ENCODE assay signal across 10 mouse cellular contexts in genomic region chr7:99559091-99559490, GRCm38 (mm10). TPM values are rescaled to one million over a fixed set of nuclear protein-coding genes. Genes with fewer than 3 reads are reported as not detected.
DNase-seq lines count a peak whose midpoint lies in the region; ATAC-seq lines count a peak whose summit lies in the region.
"Had no signal": no experiment of that assay in that cellular context is flagged by ENCODE, and none has a peak within 500 bp of the region (broad histone marks: within the 10 kb centered on the region; RNA-seq: fewer than 3 reads in every experiment).

No protein-coding gene starts in this region.

- H3K9me3 ChIP-seq in heart, embryonic 12.5 days (replicated peaks), result no peaks in the 10 kb centered on the region
- H3K9me3 ChIP-seq in forebrain, embryonic 16.5 days (ENCODE audit: control insufficient read depth, low read length), result no peaks in the 10 kb centered on the region
- H3K9me3 ChIP-seq in midbrain, embryonic 14.5 days (ENCODE audit: control insufficient read depth, low read length), result no peaks in the 10 kb centered on the region
- H3K9me3 ChIP-seq in kidney, embryonic 14.5 days (ENCODE audit: control insufficient read depth, low read length), result no peaks in the 10 kb centered on the region
- H3K9me3 ChIP-seq: embryonic facial prominence, embryonic 15.5 days had no signal

- no peaks in the 10 kb centered on the region for H3K27me3 ChIP-seq in heart, embryonic 12.5 days (replicated peaks)
- no peaks in the 10 kb centered on the region for H3K27me3 ChIP-seq in forebrain, embryonic 16.5 days (replicated peaks; ENCODE audit: control insufficient read depth, insufficient read depth, low read length)
- no peaks in the 10 kb centered on the region for H3K27me3 ChIP-seq in midbrain, embryonic 14.5 days (ENCODE audit: control insufficient read depth, insufficient read depth, low read length)
- no peaks in the 10 kb centered on the region for H3K27me3 ChIP-seq in kidney, embryonic 14.5 days (ENCODE audit: control insufficient read depth, insufficient read depth, low read length)
- H3K27me3 ChIP-seq: embryonic facial prominence, embryonic 15.5 days had no signal

- DNase-seq in heart, adult 18-20 months, result no peak
- DNase-seq in Muller cell, postnatal 12 days (ENCODE audit: inconsistent ontology term), result peak; percentile 62
- peak; percentile 74 for DNase-seq in midbrain, embryonic 14.5 days
- no peak for DNase-seq in left cerebral cortex, adult 8-10 months (ENCODE audit: low spot score in 2 of 2)
- no peak for DNase-seq in thymus, postnatal 14 days
- DNase-seq: thymus, adult 2 months had no signal

- no peak overlapping the region for H3K27ac ChIP-seq in heart, embryonic 12.5 days (ENCODE audit: poor library complexity, severe bottlenecking)
- peak overlapping the region; percentile 50 for H3K27ac ChIP-seq in forebrain, embryonic 16.5 days (ENCODE audit: low read length)
- H3K27ac ChIP-seq in midbrain, embryonic 14.5 days (replicated peaks; ENCODE audit: low read depth, low read length), result peak overlapping the region; percentile 60
- H3K27ac ChIP-seq in kidney, embryonic 14.5 days (ENCODE audit: low read depth, low read length), result no peak overlapping the region
- H3K27ac ChIP-seq: embryonic facial prominence, embryonic 15.5 days had no signal

- no peak for ATAC-seq in heart, embryonic 12.5 days (ENCODE audit: insufficient number of reproducible peaks, low FRiP score)
- ATAC-seq in forebrain, embryonic 16.5 days, result peak; percentile 54; the same call in 1 of the 2 replicates
- no peak for ATAC-seq in midbrain, embryonic 14.5 days (ENCODE audit: low FRiP score, low TSS enrichment)
- ATAC-seq in kidney, embryonic 14.5 days (ENCODE audit: low FRiP score, low TSS enrichment), result no peak

- 29% methylated on average over 11 of the region's 11 CpGs for WGBS in heart, embryonic 12.5 days
- 17% methylated on average over 11 of the region's 11 CpGs for WGBS in forebrain, embryonic 16.5 days
- WGBS in midbrain, embryonic 14.5 days, result 5% methylated on average over 11 of the region's 11 CpGs
- 23% methylated on average over 11 of the region's 11 CpGs for WGBS in kidney, embryonic 14.5 days

- no peak overlapping the region for H3K4me3 ChIP-seq in heart, embryonic 12.5 days
- no peak overlapping the region for H3K4me3 ChIP-seq in forebrain, embryonic 16.5 days (replicated peaks; ENCODE audit: low read length)
- H3K4me3 ChIP-seq in midbrain, embryonic 14.5 days (replicated peaks; ENCODE audit: low read depth, low read length), result no peak overlapping the region
- H3K4me3 ChIP-seq in kidney, embryonic 14.5 days (ENCODE audit: low read length), result no peak overlapping the region
- H3K4me3 ChIP-seq: embryonic facial prominence, embryonic 15.5 days had no signal

- 0 out of 2 replicates have a peak overlapping the region, but pooled peaks have one; percentile 28 for H3K9ac ChIP-seq in heart, embryonic 12.5 days
- H3K9ac ChIP-seq in forebrain, embryonic 16.5 days (replicated peaks; ENCODE audit: low read depth, low read length), result peak overlapping the region; percentile 35; the same call in 1 of the 2 replicates
- peak overlapping the region; percentile 20 for H3K9ac ChIP-seq in midbrain, embryonic 14.5 days (replicated peaks; ENCODE audit: low read length)
- H3K9ac ChIP-seq in kidney, embryonic 14.5 days (ENCODE audit: low read depth, low read length), result no peak overlapping the region
- H3K9ac ChIP-seq: embryonic facial prominence, embryonic 15.5 days had no signal

- peak overlapping the region; percentile 19 for H3K4me2 ChIP-seq in heart, embryonic 12.5 days
- no peak overlapping the region for H3K4me2 ChIP-seq in forebrain, embryonic 16.5 days (ENCODE audit: low read length)
- H3K4me2 ChIP-seq in midbrain, embryonic 14.5 days (ENCODE audit: low read length), result peak overlapping the region; percentile 41
- H3K4me2 ChIP-seq in kidney, embryonic 14.5 days (replicated peaks; ENCODE audit: low read depth, low read length), result no peak overlapping the region
- H3K4me2 ChIP-seq: embryonic facial prominence, embryonic 15.5 days had no signal

- H3K36me3 ChIP-seq in heart, embryonic 12.5 days, result no peaks in the 10 kb centered on the region
- H3K36me3 ChIP-seq in forebrain, embryonic 16.5 days (ENCODE audit: control insufficient read depth, insufficient read depth), result no peaks in the 10 kb centered on the region
- no peaks in the 10 kb centered on the region for H3K36me3 ChIP-seq in midbrain, embryonic 14.5 days (ENCODE audit: control insufficient read depth, insufficient read depth, low read length)
- no peaks in the 10 kb centered on the region for H3K36me3 ChIP-seq in kidney, embryonic 14.5 days (ENCODE audit: control insufficient read depth, insufficient read depth, low read length)
- H3K36me3 ChIP-seq: embryonic facial prominence, embryonic 15.5 days had no signal

- H3K4me1 ChIP-seq in heart, embryonic 12.5 days (replicated peaks), result peaks cover 48% of the 10 kb centered on the region
- peaks cover 31% of the 10 kb centered on the region for H3K4me1 ChIP-seq in forebrain, embryonic 16.5 days (replicated peaks; ENCODE audit: control insufficient read depth, insufficient read depth, low read length)
- H3K4me1 ChIP-seq in midbrain, embryonic 14.5 days (ENCODE audit: control insufficient read depth, insufficient read depth, low read length), result peaks cover 24% of the 10 kb centered on the region
- peaks cover 22% of the 10 kb centered on the region for H3K4me1 ChIP-seq in kidney, embryonic 14.5 days (ENCODE audit: control insufficient read depth, insufficient read depth, low read length)

RNA-seq across cellular contexts. Expression of gene Arrb1, which starts 23.8 kb away (rescaled TPM):
- 13.4 and 14.5 TPM in 2 replicates for polyA plus RNA-seq in heart, embryonic 12.5 days (2016; fragmentation: Nextera tagmentation; extraction: Ambion mirVana)
- total RNA-seq in heart, adult 18-20 months (2021), result 10 to 100 TPM; 23.3 to 23.7 TPM
- polyA plus RNA-seq in forebrain, embryonic 16.5 days (2015; fragmentation: Nextera tagmentation; extraction: Ambion mirVana), result 16.3 and 18.1 TPM in 2 replicates
- 10.3 and 13.3 TPM in 2 replicates for polyA plus RNA-seq in midbrain, embryonic 14.5 days (2014; fragmentation: Nextera tagmentation; extraction: Ambion mirVana)
- 100 to 1,000 TPM; 168 to 199 (median 184) TPM for total RNA-seq in left cerebral cortex, adult 8-10 months (2022)
- polyA plus RNA-seq in kidney, embryonic 14.5 days (2014; fragmentation: Nextera tagmentation; extraction: Ambion mirVana), result 3.5 and 3.6 TPM in 2 replicates

Comparison
In these comparisons a context has a peak if more than half of its experiments do, and no peak if none do; other contexts are left out.
1. H3K27ac ChIP-seq: peak in forebrain, embryonic 16.5 days (single experiment) and midbrain, embryonic 14.5 days (single experiment); none in heart, embryonic 12.5 days (single experiment) and kidney, embryonic 14.5 days (single experiment).
2. H3K4me2 ChIP-seq: peak in heart, embryonic 12.5 days (single experiment) and midbrain, embryonic 14.5 days (single experiment); none in forebrain, embryonic 16.5 days (single experiment) and kidney, embryonic 14.5 days (single experiment).
3. DNase-seq: peak in Muller cell, postnatal 12 days (single experiment) and midbrain, embryonic 14.5 days (single experiment); none in heart, adult 18-20 months (0 of 2), left cerebral cortex, adult 8-10 months (0 of 2) and thymus, postnatal 14 days (single experiment).